Mouse (Mus musculus) gastrocnemius, adult 18-20 months (tissue): ENCODE measurements at regions not wholly inside any gene's neighbourhood (a gene's known extent, or its start where the extent isn't known, plus 50 kb on each side); places are given as distances from the start of the nearest gene placed in this dataset.

Experiments
- DNase-seq: peaks from one replicate; pipeline ENCODE4 v3.0.0; 2021; ENCODE audit warnings: low spot score

GRCm38 (mm10) chr13:31400401-31400800, 155.5 kb upstream of the Foxq1 start:
- no peak for DNase-seq

- no peak for DNase-seq
Measured at GRCm38 (mm10) chr13:31405312-31405711, 150.6 kb upstream of the Foxq1 start.

GRCm38 (mm10) chr13:31408439-31409122, 147.4 kb upstream of the Foxq1 start:
- DNase-seq = no peak

GRCm38 (mm10) chr13:31409123-31409513, 146.8 kb upstream of the Foxq1 start:
- no peak for DNase-seq

GRCm38 (mm10) chr13:31421556-31421955, 134.4 kb upstream of the Foxq1 start:
- DNase-seq = no peak

GRCm38 (mm10) chr13:31423599-31423998, 132.3 kb upstream of the Foxq1 start:
- no peak for DNase-seq

GRCm38 (mm10) chr13:31425825-31426500, 130.0 kb upstream of the Foxq1 start:
- DNase-seq = no peak

- no peak for DNase-seq
Measured at GRCm38 (mm10) chr13:31436434-31436833, 119.5 kb upstream of the Foxq1 start.

- no peak for DNase-seq
Measured at GRCm38 (mm10) chr13:31439761-31440627, 115.9 kb upstream of the Foxq1 start.

GRCm38 (mm10) chr13:31458883-31459282, 97.1 kb upstream of the Foxq1 start:
- DNase-seq = no peak

- no peak for DNase-seq
Measured at GRCm38 (mm10) chr13:31465141-31465540, 90.8 kb upstream of the Foxq1 start.

GRCm38 (mm10) chr13:31465711-31466110, 90.2 kb upstream of the Foxq1 start:
- no peak for DNase-seq

GRCm38 (mm10) chr13:31468131-31468530, 87.8 kb upstream of the Foxq1 start:
- DNase-seq = no peak

- no peak for DNase-seq
Measured at GRCm38 (mm10) chr13:31468983-31469382, 87.0 kb upstream of the Foxq1 start.

- DNase-seq = no peak
Measured at GRCm38 (mm10) chr13:31472366-31472765, 83.6 kb upstream of the Foxq1 start.

GRCm38 (mm10) chr13:31472804-31473203, 83.1 kb upstream of the Foxq1 start:
- no peak for DNase-seq

GRCm38 (mm10) chr13:31473275-31473674, 82.7 kb upstream of the Foxq1 start:
- no peak for DNase-seq

- no peak for DNase-seq
Measured at GRCm38 (mm10) chr13:31475845-31476244, 80.1 kb upstream of the Foxq1 start.

- DNase-seq = no peak
Measured at GRCm38 (mm10) chr13:31477171-31477867, 78.6 kb upstream of the Foxq1 start.

- DNase-seq = no peak
Measured at GRCm38 (mm10) chr13:31481105-31481844, 74.7 kb upstream of the Foxq1 start.

- no peak for DNase-seq
Measured at GRCm38 (mm10) chr13:31486373-31486772, 69.6 kb upstream of the Foxq1 start.
